Mouse (Mus musculus) olfactory bulb, adult 2 months (tissue): ENCODE data around the gene Gosr1.

Experiments used
- CTCF ChIP-seq: fragments of 200-500 bp; IDR thresholded peaks from 2 replicates; pipeline ENCODE4 v1.5.1; 2012; ENCODE audit warnings: low read depth, mild to moderate bottlenecking, low read length, moderate library complexity; ENCODE audit not compliant: insufficient read depth
- POLR2A ChIP-seq: fragments of 200-500 bp; IDR thresholded peaks from 2 replicates; pipeline ENCODE4 v1.6.1; 2012; ENCODE audit warnings: mild to moderate bottlenecking, low read depth, low read length, moderate library complexity; ENCODE audit not compliant: insufficient read depth

DNA sequence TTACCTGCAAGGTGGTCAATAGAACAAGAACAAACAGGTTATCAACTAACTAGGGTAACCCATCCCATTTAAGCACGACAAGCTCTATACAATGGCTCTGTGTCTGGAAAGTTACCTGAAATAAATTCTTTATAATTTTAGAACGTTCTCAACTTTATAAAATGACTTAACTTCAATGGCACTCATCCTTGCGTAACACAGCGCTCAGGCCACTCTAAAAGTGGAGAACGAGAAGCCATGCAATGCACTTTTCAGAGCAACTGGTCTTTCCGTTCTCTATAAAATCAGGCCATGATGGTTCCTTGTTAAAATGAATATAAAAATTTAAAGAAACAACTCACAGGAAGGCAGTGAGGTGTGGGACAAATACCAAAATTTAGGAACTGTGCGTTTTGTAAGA is 20.9 kb downstream of the Gosr1 start:
- TF ChIP-seq CTCF (no peak), POLR2A (no peak)
